Mouse (Mus musculus) right cerebral cortex, postnatal 4 days (tissue): ENCODE results near the gene Hc.

Experiments used
- DNase-seq: peaks from one replicate; pipeline ENCODE4 v3.0.0-alpha.2; 2022

Gene Hc

GRCm38 (mm10) chr2:34948622-34949021, 112.6 kb downstream of the Hc start:
- no peak for DNase-seq

DNA sequence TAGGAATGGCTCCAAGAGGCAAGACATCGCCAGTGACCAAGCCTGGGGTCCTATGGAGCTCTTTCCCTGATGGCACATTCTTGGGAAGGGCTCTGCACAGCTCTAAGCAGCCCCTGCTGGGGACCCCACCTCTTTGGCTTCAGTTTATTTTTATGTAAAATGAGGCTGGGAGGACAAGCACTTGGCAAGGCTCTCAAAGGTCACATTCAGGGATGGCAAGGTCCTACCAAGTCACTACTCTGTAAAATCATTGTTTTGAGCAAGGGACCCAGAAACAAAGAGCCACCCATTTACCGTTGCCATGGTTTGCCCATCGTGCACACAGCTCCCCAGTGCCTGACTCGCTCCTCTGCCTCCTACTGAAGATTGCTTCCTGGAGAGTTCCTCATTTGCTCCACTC, 115.2 kb downstream of the Hc start:
- no peak for DNase-seq

DNA sequence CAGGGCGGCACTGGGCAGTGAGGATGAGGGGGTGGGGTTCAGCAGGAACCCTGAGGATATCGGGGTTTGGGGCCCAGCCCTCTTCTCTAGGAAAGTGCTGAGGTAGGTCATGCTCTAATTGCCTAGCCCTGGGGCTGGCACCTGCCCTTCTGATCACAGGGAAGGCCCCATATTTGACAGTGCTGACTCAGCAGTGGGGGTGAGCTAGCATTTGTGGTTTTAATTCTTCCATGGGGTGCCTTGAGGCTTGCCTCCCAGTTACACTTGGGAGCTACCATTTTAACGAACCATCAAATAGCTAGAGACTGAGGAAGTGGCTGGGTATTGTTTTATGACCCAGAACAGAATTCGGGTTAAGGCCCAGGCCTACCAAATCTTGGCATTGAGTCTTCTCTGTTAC, 115.7 kb downstream of the Hc start:
- DNase-seq: no peak

DNA sequence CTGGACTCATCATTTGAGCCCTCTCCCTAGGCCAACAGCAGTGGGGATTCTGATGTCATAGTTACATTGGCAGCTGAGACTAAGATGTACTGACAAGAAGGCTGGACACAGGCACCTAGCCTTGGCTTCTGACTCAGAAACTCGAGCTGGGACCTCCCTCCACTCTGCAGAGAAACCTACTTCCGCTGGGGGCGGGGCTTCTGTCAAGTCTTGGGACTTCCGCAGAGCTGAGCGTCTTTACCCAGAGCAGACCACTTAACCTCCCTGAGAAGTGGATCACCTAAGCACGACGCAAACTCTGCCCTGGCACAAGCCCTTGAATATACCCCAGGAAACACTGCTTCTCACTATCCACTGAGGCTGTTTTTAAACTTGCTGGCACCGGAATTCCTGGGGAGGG, 116.5 kb downstream of the Hc start:
- no peak for DNase-seq

GRCm38 (mm10) chr2:34943556-34944120, 117.6 kb downstream of the Hc start:
- no peak for DNase-seq

DNA sequence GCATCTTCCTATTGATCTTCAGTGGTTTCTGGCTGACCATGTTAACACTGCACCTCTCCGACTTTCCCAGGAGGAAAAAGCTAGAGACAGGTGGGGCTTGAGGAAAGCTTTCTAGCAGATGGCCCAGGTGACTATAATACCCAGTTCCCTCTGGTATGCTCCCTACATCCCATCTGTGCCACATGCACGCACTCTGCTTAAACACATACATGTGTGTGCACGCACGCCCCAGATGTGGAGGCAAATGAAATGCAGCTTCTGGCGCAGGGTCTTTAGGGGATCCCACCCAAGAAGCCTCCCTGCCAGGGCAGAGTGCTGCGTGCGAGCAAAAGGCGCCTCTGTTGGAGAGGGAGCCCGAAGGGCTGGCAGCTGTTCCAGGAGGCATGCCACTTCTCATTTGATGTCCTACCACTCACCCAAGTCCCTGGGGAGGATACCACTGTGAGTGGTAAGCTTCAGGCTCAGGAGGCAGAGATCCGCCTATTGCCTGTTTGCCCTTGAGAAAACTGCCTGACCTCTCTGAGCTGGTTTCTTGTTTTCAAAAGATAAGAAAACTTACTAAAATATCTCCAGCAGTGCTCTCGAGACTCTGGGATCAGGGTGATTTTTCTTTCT, 120.1 kb downstream of the Hc start:
- DNase-seq: no peak

GRCm38 (mm10) chr2:34940246-34940645, 121.0 kb downstream of the Hc start:
- no peak for DNase-seq

DNA sequence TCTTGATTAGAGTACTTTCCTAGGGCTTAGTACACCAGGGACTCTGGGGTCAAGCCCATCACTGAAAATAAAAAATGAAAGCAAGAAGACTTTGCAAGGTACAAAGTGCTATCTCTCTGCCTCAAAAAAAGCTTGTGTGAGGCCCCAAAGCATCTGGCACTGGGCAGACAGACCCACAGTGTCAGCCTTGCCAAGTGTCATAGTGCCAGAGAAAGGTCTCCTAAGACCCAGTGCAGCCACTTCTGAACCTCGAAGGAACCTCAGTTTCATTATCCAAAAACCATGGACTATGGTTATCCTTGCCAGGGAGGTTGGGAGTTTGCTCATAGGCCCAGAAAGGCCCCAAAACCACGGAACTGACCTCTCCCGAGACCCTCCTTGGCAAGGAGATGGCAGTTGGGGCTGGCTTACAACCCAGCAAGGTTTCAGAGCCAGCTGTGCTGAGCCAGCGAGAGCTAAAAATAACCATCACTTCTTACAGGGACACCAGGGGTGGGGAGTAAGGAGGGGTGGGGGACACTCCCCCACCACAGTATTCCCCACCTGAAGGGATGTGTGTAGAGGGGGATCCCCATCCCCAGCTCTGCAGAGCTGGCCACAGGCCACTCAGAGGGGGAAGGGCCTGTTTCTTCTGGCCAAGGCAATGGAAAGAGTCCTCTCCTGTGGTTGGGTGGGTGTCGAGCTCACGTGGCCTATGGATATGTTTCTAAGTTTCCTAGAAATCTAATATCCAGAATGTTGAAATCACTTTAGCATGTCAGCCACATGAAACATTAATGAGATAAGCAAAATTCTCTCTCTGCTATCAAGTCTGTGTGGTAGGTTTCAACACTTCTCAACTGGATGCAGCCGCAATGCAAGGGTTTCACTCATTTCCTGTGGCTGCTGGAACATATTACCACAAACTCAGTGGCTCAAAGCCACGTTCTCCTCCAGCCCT, 122.7 kb downstream of the Hc start:
- no peak for DNase-seq

DNA sequence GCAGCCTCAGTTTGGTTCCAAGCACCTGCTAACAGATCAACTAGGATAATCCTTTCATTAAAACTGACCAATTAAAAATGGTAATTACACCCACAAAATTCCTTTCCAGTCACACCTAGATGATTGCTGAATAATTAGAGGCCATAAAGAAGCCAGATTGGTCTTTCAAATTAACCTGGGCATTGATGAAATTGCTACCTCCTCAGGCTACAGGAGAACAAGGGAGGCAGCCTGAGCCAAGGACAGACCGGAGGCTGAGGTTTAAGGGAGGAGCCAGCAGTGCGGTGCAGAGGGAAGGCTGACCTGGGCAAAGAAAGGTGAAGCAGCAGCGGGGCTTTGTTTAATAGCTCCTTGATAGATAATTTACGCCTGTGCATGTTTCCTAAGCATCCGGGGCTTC, 123.8 kb downstream of the Hc start:
- DNase-seq: no peak
